Mouse (Mus musculus) intestine, embryonic 15.5 days (tissue): Measurements from ENCODE around the gene Slc38a3. TPM values are rescaled to one million over a fixed set of nuclear protein-coding genes. Genes with fewer than 3 reads are reported as not detected.
A peak's percentile ranks its signal among the peaks of the same experiment; 100 is the strongest.

Experiments used
- ATAC-seq: fragments of 200-750 bp; cut with Nextera tagmentation; 2 replicates; pipeline ENCODE4 v1.8.0; 2017; ENCODE audit warnings: moderate TSS enrichment, moderate library complexity
- H3K27ac ChIP-seq: fragments of 300-500 bp; sonication (generic); 2 replicates; pipeline ENCODE4 v1.5.1; 2015; ENCODE audit warnings: mild to moderate bottlenecking, inconsistent platforms
- H3K27me3 ChIP-seq: fragments of 300-500 bp; sonication (generic); replicated peaks from 2 replicates; pipeline ENCODE4 v1.6.1; 2015; ENCODE audit warnings: inconsistent platforms
- H3K36me3 ChIP-seq: fragments of 300-500 bp; sonication (generic); 2 replicates; pipeline ENCODE4 v1.6.1; 2015; ENCODE audit warnings: inconsistent platforms
- H3K4me1 ChIP-seq: fragments of 300-500 bp; sonication (generic); replicated peaks from 2 replicates; pipeline ENCODE4 v1.6.1; 2015; ENCODE audit warnings: inconsistent platforms
- H3K4me2 ChIP-seq: fragments of 300-500 bp; sonication (generic); replicated peaks from 2 replicates; pipeline ENCODE4 v1.6.1; 2015; ENCODE audit warnings: mild to moderate bottlenecking, inconsistent platforms
- H3K4me3 ChIP-seq: fragments of 300-500 bp; sonication (generic); replicated peaks from 2 replicates; pipeline ENCODE4 v1.5.1; 2015; ENCODE audit warnings: inconsistent platforms
- H3K9ac ChIP-seq: fragments of 300-500 bp; sonication (generic); 2 replicates; pipeline ENCODE4 v1.6.1; 2015; ENCODE audit warnings: inconsistent platforms
- H3K9me3 ChIP-seq: fragments of 300-500 bp; sonication (generic); 2 replicates; pipeline ENCODE4 v1.6.1; 2016; ENCODE audit warnings: inconsistent platforms
- WGBS: fragments of 180-500 bp; shearing (Covaris S2); methylation state at CpG from one replicate; pipeline ENCODE4 v1.1.7; 2015; 5-methylcytosine and 5-hydroxymethylcytosine counted together
- polyA plus RNA-seq: library from polyadenylated mRNA; unstranded; fragments of >200 nt; fragmentation: Nextera tagmentation; extraction: Ambion mirVana; gene quantifications from 2 replicates; pipeline ENCODE4 v1.2.1, GENCODE M21; 2015

Gene Slc38a3
- polyA plus RNA-seq, 1 experiment from 2014 or later, result 8.4 TPM

DNA sequence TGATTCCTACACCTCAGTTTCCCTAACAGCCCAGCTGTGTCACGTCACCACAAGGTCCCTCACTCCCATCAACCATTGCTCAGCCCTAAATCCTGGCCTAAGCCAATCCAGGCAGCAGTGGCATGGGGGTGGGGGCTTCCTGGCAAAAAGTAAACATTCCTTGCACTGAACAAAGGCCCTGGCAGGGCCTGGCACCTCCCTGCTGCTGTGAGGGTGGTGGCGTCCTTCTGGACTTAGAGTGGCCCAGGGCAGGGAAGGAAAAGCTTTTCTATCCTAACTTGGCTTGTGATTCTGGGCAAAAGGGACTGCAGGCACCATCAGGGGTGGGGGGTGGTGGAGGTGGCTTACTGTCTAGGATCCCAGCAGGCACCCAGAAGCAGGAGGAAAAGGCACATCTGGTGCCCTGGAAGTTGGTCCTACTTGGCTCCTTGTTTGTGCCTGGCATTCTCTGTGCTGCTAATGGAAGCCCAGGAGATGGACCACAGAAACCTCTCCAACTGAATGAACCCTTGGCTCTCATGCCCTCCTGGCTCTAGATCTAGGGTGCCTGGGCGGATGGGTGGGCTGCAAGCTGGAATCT lies 33.4 kb upstream of the Slc38a3 start:
- Histone ChIP-seq H3K4me1 (peaks cover 87% of the 10 kb centered on the region), H3K9ac (no peak overlapping the region), H3K36me3 (0 out of 2 replicates have a peak, but pooled peaks cover 4% of the 10 kb centered on the region), H3K27ac (peak overlapping the region; percentile 32), H3K9me3 (no peaks in the 10 kb centered on the region), H3K4me3 (no peak overlapping the region), H3K27me3 (no peaks in the 10 kb centered on the region), H3K4me2 (no peak overlapping the region)
- ATAC-seq, result no peak
- 78% methylated on average over 3 of the region's 3 CpGs for WGBS

DNA sequence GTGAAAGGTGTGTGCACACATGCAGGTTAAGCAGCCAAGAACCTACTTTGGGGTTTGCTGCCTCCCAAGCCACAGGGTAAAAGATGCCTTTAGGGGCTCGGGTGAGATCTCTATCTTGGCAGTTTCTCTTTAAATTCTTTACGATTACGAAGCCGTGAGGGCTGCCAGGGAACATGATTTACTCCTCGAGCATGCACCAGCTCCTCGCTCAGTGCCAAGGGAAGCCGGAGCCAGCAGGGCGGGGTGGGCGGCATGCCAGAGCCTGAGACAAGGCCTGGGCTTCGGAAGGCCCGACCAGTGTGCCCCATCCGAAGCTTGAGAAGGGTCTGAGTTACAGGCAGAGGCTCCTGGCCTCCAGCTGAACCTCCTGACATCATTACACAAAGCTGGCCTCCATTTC lies 32.3 kb upstream of the Slc38a3 start:
- H3K9ac ChIP-seq, result no peak overlapping the region
- ATAC-seq, result no peak
- H3K27me3 ChIP-seq, result no peaks in the 10 kb centered on the region
- no peak overlapping the region for H3K4me3 ChIP-seq
- H3K27ac ChIP-seq, result peak overlapping the region; percentile 52
- no peak overlapping the region for H3K4me2 ChIP-seq
- no peaks in the 10 kb centered on the region for H3K9me3 ChIP-seq
- 0 out of 2 replicates have a peak, but pooled peaks cover 4% of the 10 kb centered on the region for H3K36me3 ChIP-seq
- 43% methylated on average over 12 of the region's 12 CpGs for WGBS
- peaks cover 87% of the 10 kb centered on the region for H3K4me1 ChIP-seq

DNA sequence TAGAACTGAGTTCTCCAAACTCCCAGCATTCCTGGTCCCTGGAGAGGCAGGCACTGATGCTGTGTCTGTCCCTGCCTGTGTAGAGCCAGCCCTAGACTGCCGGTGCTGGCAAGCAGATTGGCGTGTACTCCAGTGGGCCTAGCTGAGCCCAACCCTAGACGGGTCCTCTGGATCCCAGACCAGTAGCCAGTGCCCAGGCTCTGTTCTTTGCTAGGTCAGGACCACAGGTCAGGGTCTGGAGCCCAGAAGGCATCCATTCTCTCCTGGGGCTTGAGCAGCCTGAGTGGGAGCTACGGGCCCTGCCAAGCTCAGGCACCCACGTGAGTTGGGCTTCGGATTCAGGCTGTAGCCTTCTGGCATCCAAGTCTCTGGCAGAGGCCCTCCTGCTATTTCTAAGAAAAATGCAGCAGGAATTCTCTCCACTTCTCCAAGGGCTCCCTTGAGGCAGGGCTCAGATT lies 30.8 kb upstream of the Slc38a3 start:
- Histone ChIP-seq H3K9ac (peak overlapping the region; percentile 3; the same call in 1 of the 2 replicates), H3K4me1 (peaks cover 90% of the 10 kb centered on the region), H3K27me3 (no peaks in the 10 kb centered on the region), H3K4me2 (no peak overlapping the region), H3K9me3 (no peaks in the 10 kb centered on the region), H3K27ac (peak overlapping the region; percentile 77), H3K36me3 (0 out of 2 replicates have a peak, but pooled peaks cover under 1% of the 10 kb centered on the region), H3K4me3 (no peak overlapping the region)
- WGBS, result 43% methylated on average over 6 of the region's 6 CpGs
- no peak for ATAC-seq

DNA sequence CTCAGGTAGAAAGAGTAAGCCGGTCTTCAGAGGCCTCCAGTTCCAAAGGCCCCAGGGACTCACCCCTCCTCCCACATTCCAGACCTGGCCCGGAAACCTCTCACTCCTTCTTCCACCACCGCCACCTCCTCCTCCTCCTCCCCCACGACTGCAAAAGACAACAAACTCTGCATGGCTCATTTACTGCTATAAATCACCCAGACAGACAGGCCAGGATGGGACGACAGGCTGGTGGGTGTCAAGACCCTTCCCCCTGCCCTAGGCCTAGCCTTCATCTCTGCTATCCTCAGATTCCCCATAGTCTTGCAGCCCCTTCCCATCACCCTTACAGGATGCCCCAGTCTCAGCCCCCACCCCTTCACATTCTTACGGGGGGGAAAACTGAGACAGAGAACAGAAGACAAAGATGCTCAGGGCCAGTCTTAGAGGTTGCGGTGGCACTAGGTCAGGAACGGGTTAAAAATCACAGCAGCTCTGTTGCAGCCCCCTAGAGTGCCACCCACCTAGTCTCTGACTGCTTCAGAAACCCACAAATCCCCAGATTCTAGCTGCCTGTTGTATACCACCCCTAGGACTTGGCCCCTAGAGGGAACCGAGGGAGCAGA lies 30.1 kb upstream of the Slc38a3 start:
- 17% methylated on average over 9 of the region's 9 CpGs for WGBS
- no peak overlapping the region for H3K9ac ChIP-seq
- H3K4me1 ChIP-seq, result peaks cover 90% of the 10 kb centered on the region
- peak overlapping the region; percentile 43 for H3K4me2 ChIP-seq
- no peaks in the 10 kb centered on the region for H3K9me3 ChIP-seq
- H3K27me3 ChIP-seq, result no peaks in the 10 kb centered on the region
- peak overlapping the region; percentile 77 for H3K27ac ChIP-seq
- no peaks in the 10 kb centered on the region for H3K36me3 ChIP-seq
- no peak for ATAC-seq
- H3K4me3 ChIP-seq, result no peak overlapping the region

DNA sequence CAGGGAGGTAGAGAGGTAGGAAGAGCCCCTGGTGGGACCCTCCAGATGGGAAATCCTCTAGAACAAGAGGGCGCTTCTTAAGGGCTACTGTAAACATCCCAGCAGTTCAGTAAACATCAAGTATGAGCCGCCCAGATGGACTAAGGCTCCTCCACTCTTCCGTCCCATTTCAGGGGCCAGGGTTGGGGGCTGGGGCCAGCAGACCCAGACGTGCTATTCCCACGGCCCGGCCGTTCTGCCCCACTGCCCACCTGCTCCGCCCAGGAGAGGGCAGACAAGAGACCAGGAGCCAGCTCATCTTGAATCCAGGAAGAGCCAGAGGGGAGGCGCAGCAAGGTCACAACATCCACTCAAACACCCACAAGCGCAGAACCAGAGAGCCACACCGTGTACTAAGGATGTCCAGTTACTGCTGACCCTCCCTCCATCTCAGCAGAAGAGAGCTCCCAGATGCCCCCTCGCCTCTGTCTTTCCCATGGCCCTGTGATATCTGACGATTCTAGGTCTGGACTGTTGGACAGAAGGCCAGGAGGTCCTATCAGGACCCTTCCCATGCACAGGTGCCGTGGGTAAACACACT lies 29.4 kb upstream of the Slc38a3 start:
- Histone ChIP-seq H3K9ac (no peak overlapping the region), H3K9me3 (no peaks in the 10 kb centered on the region), H3K4me1 (peaks cover 83% of the 10 kb centered on the region), H3K27me3 (no peaks in the 10 kb centered on the region), H3K36me3 (no peaks in the 10 kb centered on the region), H3K27ac (peak overlapping the region; percentile 77), H3K4me2 (peak overlapping the region; percentile 43), H3K4me3 (no peak overlapping the region)
- 13% methylated on average over 14 of the region's 14 CpGs for WGBS
- peak; percentile 37 for ATAC-seq

DNA sequence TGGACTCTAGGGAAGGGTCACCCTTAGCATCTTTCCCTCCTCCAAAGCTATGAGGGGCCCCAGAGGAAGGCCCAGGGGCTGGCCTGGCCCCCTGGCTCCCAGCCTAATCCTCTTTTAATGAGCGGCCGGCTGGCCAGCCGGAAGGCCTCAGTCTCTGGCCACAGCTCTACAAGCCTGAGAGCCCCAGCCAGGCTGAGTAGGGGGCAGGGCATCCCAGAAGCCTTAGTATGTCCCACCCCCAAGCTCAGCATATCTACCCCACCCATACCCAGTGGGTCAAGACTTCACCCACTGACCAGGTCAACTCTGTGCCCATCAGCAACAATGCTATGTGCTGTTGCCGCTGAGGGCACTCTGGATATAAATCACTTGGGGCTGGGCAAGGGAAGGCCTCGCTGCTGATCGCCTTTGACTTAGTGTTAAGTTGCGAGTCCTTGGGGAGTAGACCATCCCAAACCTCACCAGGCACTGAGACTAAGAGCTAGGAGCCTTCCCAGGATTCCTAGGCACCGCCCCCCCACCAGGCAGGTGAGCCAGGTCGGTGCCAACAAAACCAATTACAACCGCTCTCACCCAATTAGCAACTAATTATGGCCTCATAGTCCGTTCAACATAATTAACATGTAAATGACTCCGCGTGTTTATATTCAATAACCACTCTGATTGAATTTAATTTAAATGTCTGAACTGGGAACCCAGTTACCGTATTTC lies 28.6 kb upstream of the Slc38a3 start:
- ATAC-seq, result peak; percentile 14
- peak overlapping the region; percentile 43 for H3K4me2 ChIP-seq
- H3K9ac ChIP-seq, result no peak overlapping the region

DNA sequence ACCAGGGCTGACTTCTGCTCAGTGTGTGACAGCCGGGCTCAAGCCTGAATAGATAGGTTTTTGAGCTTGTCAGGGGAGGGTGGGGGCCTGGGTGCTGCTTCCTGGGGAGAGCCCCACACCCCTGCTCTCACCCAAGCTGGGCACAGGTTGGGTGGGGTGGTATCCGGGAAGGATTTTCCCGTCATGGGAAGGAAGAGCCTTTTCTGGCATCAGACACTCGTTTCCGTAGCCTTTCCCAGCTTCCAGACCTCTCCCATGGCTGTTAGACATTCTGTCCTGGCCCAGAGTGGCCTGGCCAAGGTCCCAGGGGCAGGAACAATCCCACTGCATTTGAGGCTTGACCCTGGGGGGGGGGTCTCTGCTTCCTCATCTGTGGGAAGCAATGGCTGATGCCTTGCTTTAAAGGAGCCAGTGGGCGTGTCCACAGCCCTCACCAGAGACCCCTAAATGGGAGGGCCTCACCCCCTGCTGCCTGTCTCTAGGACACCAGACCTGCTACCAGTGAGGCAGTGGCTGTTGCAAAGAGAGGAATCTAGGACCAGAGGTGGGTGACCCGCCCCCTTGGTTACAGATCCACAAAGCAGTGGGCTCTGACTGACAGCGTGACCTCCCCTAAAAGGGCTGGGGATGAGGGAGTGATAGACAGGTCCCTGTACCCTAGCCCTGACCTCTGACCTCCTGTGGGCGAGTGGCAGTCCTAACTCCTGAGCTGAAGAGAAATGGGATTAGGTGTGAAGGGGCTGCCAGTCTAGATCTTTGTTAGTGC lies 27.7 kb upstream of the Slc38a3 start:
- ATAC-seq, result no peak
- H3K9ac ChIP-seq, result no peak overlapping the region
- 64% methylated on average over 9 of the region's 9 CpGs for WGBS
- H3K36me3 ChIP-seq, result 0 out of 2 replicates have a peak, but pooled peaks cover under 1% of the 10 kb centered on the region
- H3K4me3 ChIP-seq, result no peak overlapping the region
- no peak overlapping the region for H3K27ac ChIP-seq
- H3K4me1 ChIP-seq, result peaks cover 73% of the 10 kb centered on the region
- no peak overlapping the region for H3K4me2 ChIP-seq
- no peaks in the 10 kb centered on the region for H3K27me3 ChIP-seq
- H3K9me3 ChIP-seq, result no peaks in the 10 kb centered on the region

More for the DNA sequence above, 28.6 kb upstream of the Slc38a3 start:
- Histone ChIP-seq H3K27me3 (no peaks in the 10 kb centered on the region), H3K9me3 (no peaks in the 10 kb centered on the region), H3K4me1 (peaks cover 80% of the 10 kb centered on the region), H3K4me3 (no peak overlapping the region), H3K27ac (peak overlapping the region; percentile 77), H3K36me3 (no peaks in the 10 kb centered on the region)
- WGBS, result 34% methylated on average over 14 of the region's 14 CpGs

DNA sequence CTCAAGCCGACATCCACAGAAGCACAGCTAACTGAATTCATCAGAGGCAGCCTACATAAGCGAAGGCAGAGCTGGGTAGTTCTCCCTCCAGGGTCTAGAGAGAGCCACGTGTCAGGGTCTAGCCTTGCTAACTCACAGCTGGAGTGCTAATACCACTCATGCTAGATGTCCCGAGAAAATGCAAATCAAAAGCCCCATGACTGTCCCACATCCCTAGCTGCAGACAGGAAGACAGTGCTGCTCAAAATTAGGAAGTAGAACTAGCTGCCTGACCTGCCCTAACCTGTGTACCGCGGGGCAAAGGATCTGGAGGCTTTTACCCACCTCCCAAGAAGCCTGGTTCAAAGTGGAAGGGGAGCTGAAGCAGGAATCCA lies 26.8 kb upstream of the Slc38a3 start:
- no peaks in the 10 kb centered on the region for H3K27me3 ChIP-seq
- H3K9ac ChIP-seq, result no peak overlapping the region
- H3K4me1 ChIP-seq, result peaks cover 64% of the 10 kb centered on the region
- H3K36me3 ChIP-seq, result peaks cover 9% of the 10 kb centered on the region
- 47% methylated on average over 6 of the region's 6 CpGs for WGBS
- H3K27ac ChIP-seq, result no peak overlapping the region
- no peak overlapping the region for H3K4me3 ChIP-seq
- no peak overlapping the region for H3K4me2 ChIP-seq
- no peak for ATAC-seq
- H3K9me3 ChIP-seq, result no peaks in the 10 kb centered on the region

DNA sequence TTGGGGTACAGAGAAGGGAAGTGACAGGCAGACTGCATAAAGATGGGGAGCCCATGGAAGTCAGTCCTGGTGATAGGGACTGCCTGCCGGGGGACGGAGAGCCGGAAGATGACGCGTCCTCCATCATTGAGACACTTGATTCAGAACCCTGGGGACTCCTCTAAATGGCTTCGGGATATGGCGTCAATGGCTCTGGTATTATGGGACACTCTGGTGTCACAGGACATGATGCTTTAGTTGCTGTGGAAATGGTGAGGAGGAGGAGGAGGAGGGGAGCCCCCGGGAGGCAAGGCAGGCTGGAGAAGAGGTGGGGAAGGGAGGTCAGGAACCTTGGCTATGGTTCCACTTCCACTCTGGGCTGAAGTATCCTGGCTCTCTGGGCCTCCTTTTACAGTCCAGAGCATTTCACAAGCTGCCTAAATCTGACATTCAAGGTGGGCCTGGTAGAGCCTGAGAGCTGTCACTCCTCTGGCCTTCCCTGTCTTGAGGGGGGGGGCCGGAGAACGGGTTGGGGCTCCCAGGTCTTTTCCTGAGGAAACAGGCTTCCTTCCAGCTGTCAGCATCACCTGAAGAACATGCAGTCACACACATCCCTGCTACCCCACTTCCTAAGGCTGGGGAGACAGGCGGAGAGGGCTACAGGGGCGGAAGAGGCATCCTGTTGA lies 26.2 kb upstream of the Slc38a3 start:
- 82% methylated on average over 12 of the region's 12 CpGs for WGBS
- Histone ChIP-seq H3K4me2 (no peak overlapping the region), H3K9ac (no peak overlapping the region), H3K27me3 (no peaks in the 10 kb centered on the region), H3K4me3 (no peak overlapping the region), H3K4me1 (peaks cover 59% of the 10 kb centered on the region), H3K36me3 (peaks cover 14% of the 10 kb centered on the region), H3K27ac (0 out of 2 replicates have a peak overlapping the region, but pooled peaks have one; percentile 28), H3K9me3 (no peaks in the 10 kb centered on the region)
- no peak for ATAC-seq

DNA sequence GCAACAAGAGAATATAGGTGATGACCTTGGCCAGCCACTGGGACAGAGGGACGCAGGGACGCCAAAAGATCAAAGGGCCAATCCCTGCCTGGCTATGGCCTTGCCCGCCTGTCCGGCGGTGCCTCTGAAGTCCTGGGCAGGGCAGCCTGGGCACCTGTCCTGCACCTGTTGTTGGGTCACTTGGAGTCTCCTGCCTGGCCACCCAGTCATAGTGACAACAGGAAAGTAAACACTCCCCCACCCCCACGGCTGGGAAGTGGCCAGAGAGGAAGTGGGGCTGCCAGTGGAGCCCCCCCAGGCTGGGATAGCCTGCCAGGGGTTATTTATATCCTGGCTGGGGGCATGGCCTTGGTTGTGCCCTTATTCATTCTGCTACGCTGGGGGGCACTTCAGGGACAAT lies 25.3 kb upstream of the Slc38a3 start:
- H3K4me1 ChIP-seq, result peaks cover 50% of the 10 kb centered on the region
- H3K9me3 ChIP-seq, result no peaks in the 10 kb centered on the region
- peaks cover 14% of the 10 kb centered on the region for H3K36me3 ChIP-seq
- no peak overlapping the region for H3K9ac ChIP-seq
- H3K27me3 ChIP-seq, result no peaks in the 10 kb centered on the region
- 72% methylated on average over 7 of the region's 7 CpGs for WGBS
- H3K27ac ChIP-seq, result no peak overlapping the region
- no peak for ATAC-seq
- H3K4me2 ChIP-seq, result no peak overlapping the region
- no peak overlapping the region for H3K4me3 ChIP-seq

DNA sequence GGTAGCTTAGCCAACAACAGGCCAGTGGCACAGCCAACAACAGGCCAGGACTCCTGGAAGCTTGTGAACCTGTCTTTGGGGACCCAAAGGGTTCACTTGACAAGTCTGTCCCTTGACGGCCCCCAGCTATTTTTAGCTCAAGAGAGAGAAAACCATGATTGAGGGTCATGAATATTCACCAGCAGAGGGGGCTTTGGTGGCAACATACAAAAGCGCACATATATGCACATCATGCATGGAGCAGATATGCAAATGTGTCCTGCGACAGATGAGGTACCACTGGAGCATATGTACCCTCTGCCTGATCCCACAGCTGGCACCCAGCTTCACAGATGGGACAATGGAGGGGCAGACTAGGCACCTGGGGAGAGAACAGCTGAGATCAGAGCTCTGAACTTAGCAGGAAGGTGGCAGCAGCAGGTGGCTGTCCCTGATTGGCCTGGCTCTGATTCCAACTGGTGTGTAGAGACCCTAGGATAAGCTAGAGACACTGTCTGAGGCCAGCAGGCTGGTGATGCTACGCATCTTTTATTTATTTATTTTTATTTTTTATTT lies 24.2 kb upstream of the Slc38a3 start:
- Histone ChIP-seq H3K4me2 (no peak overlapping the region), H3K9me3 (no peaks in the 10 kb centered on the region), H3K4me3 (no peak overlapping the region), H3K27me3 (no peaks in the 10 kb centered on the region), H3K4me1 (peaks cover 39% of the 10 kb centered on the region), H3K9ac (no peak overlapping the region), H3K27ac (no peak overlapping the region), H3K36me3 (peaks cover 16% of the 10 kb centered on the region)
- no peak for ATAC-seq
- WGBS, result 74% methylated on average over 4 of the region's 4 CpGs
